Mouse (Mus musculus) heart, postnatal 4 days (tissue): ENCODE data around the gene Zfyve26. TPM values are rescaled to one million over a fixed set of nuclear protein-coding genes. Genes with fewer than 3 reads are reported as not detected.
A peak's percentile ranks its signal among the peaks of the same experiment; 100 is the strongest.
"Not testable (repeated sequence)": the region's sequence is repeated elsewhere in the genome, so short reads cannot be mapped to it uniquely, and the experiment has no call there.

Experiments used
- DNase-seq: peaks from one replicate; pipeline ENCODE4 v3.0.0; 2021
- total RNA-seq, 2 experiments: library from RNA; stranded (reverse); gene quantifications; 2 replicates each; pipeline ENCODE4 v1.2.3; 2021

The Zfyve26 gene
- total RNA-seq: 10 to 100 TPM; 16.3 to 18.5 TPM

GRCm38 (mm10) chr12:79296126-79296816 is at the start of gene Zfyve26:
Gene Zfyve26 (minus strand): TSS chr12:79296304.
- DNase-seq: peak; percentile 91

- no peak for DNase-seq
Observed at GRCm38 (mm10) chr12:79341291-79341845, 45.3 kb upstream of the Zfyve26 start.

GRCm38 (mm10) chr12:79340513-79340912 is 44.4 kb upstream of the Zfyve26 start:
- peak; percentile 38 for DNase-seq

GRCm38 (mm10) chr12:79338791-79339190 is 42.7 kb upstream of the Zfyve26 start:
- no peak for DNase-seq

- no peak for DNase-seq
Observed at GRCm38 (mm10) chr12:79331722-79332121, 35.6 kb upstream of the Zfyve26 start.

- DNase-seq: no peak
Observed at GRCm38 (mm10) chr12:79330571-79330970, 34.5 kb upstream of the Zfyve26 start.

GRCm38 (mm10) chr12:79327868-79328267 is 31.8 kb upstream of the Zfyve26 start:
- DNase-seq: no peak

GRCm38 (mm10) chr12:79326745-79327144 is 30.6 kb upstream of the Zfyve26 start:
- DNase-seq: no peak

GRCm38 (mm10) chr12:79326236-79326635 is 30.1 kb upstream of the Zfyve26 start:
- no peak for DNase-seq

- DNase-seq: not testable (repeated sequence)
Observed at GRCm38 (mm10) chr12:79322539-79322938, 26.4 kb upstream of the Zfyve26 start.

- no peak for DNase-seq
Observed at GRCm38 (mm10) chr12:79320895-79321294, 24.8 kb upstream of the Zfyve26 start.

- no peak for DNase-seq
Observed at GRCm38 (mm10) chr12:79317339-79317738, 21.2 kb upstream of the Zfyve26 start.

- no peak for DNase-seq
Observed at GRCm38 (mm10) chr12:79313721-79314120, 17.6 kb upstream of the Zfyve26 start.

- no peak for DNase-seq
Observed at GRCm38 (mm10) chr12:79306013-79306412, 9.9 kb upstream of the Zfyve26 start.

- DNase-seq: no peak
Observed at GRCm38 (mm10) chr12:79305131-79305530, 9.0 kb upstream of the Zfyve26 start.

GRCm38 (mm10) chr12:79301802-79302201 is 5.7 kb upstream of the Zfyve26 start:
- DNase-seq: peak; percentile 49

- DNase-seq: no peak
Observed at GRCm38 (mm10) chr12:79297884-79298636, 2.0 kb upstream of the Zfyve26 start.

- DNase-seq: peak; percentile 75
Observed at GRCm38 (mm10) chr12:79297121-79297576, 1.0 kb upstream of the Zfyve26 start, which contains the start of gene Rad51b. Gene Rad51b (plus strand): TSS chr12:79297282.

GRCm38 (mm10) chr12:79292874-79293273 is 3.2 kb downstream of the Zfyve26 start:
- DNase-seq: no peak

GRCm38 (mm10) chr12:79282595-79282994 is 13.5 kb downstream of the Zfyve26 start:
- no peak for DNase-seq

GRCm38 (mm10) chr12:79279513-79280115 is 16.5 kb downstream of the Zfyve26 start:
- DNase-seq: no peak

GRCm38 (mm10) chr12:79272604-79273003 is 23.5 kb downstream of the Zfyve26 start:
- no peak for DNase-seq

- peak; percentile 42 for DNase-seq
Observed at GRCm38 (mm10) chr12:79261035-79261434, 35.1 kb downstream of the Zfyve26 start.
